In genomic region chr10:116402742-116403425, GRCm38 (mm10) we compare ENCODE assay signal across 21 mouse cellular contexts.
DNase-seq lines count a peak whose midpoint lies in the region; ATAC-seq lines count a peak whose summit lies in the region.
"Had no signal": no experiment of that assay in that cellular context is flagged by ENCODE, and none has a peak within 500 bp of the region (broad histone marks: within the 10 kb centered on the region; RNA-seq: fewer than 3 reads in every experiment).

No protein-coding gene starts in this region.

- no peak overlapping the region for H3K4me2 ChIP-seq in lung, embryonic 16.5 days (ENCODE audit: low read depth, low read length)
- H3K4me2 ChIP-seq in liver, embryonic 12.5 days: no peak overlapping the region
- H3K4me2 ChIP-seq: heart, embryonic 13.5 days; midbrain, embryonic 11.5 days; neural tube, embryonic 15.5 days had no signal

- no peaks in the 10 kb centered on the region for H3K27me3 ChIP-seq in lung, embryonic 16.5 days (ENCODE audit: control insufficient read depth, insufficient read depth, low read depth, low read length)
- no peaks in the 10 kb centered on the region for H3K27me3 ChIP-seq in liver, embryonic 12.5 days (replicated peaks)
- H3K27me3 ChIP-seq: heart, embryonic 13.5 days; neural tube, embryonic 15.5 days had no signal

- peak; percentile 29 to 54 for DNase-seq in cerebellum, postnatal 10 days
- DNase-seq in cerebellum, adult 11 months: no peak
- no peak for DNase-seq in frontal cortex, postnatal 10 days (ENCODE audit: low spot score in 2 of 2)
- no peak for DNase-seq in lung, postnatal 36 days
- peak; percentile 81 for DNase-seq in brain, adult 2 months (ENCODE audit: low read depth, low spot score)
- DNase-seq: adrenal gland, postnatal 14 days; gastrocnemius, postnatal 36 days; heart, adult 2 months; heart, postnatal 14 days; kidney, postnatal 25 days; liver, postnatal 0 days; spleen, adult 18-20 months; thymus, postnatal 14 days had no signal

- H3K9ac ChIP-seq in lung, embryonic 16.5 days (ENCODE audit: low read length): no peak overlapping the region
- H3K9ac ChIP-seq in liver, embryonic 12.5 days: no peak overlapping the region
- H3K9ac ChIP-seq: heart, embryonic 13.5 days; liver, postnatal 0 days; neural tube, embryonic 15.5 days had no signal

- H3K27ac ChIP-seq in lung, embryonic 16.5 days (ENCODE audit: low read length): no peak overlapping the region
- H3K27ac ChIP-seq in liver, embryonic 12.5 days: no peak overlapping the region
- H3K27ac ChIP-seq: heart, adult 2 months; heart, embryonic 13.5 days; hindbrain, postnatal 0 days; neural tube, embryonic 15.5 days had no signal

- no peaks in the 10 kb centered on the region for H3K36me3 ChIP-seq in lung, embryonic 16.5 days (ENCODE audit: control insufficient read depth, insufficient read depth, low read length)
- H3K36me3 ChIP-seq in liver, embryonic 12.5 days: no peaks in the 10 kb centered on the region
- H3K36me3 ChIP-seq: heart, embryonic 13.5 days; neural tube, embryonic 15.5 days had no signal

- no peaks in the 10 kb centered on the region; the same call in 1 of the 2 replicates for H3K4me1 ChIP-seq in lung, embryonic 16.5 days (replicated peaks; ENCODE audit: control insufficient read depth, insufficient read depth, low read length)
- H3K4me1 ChIP-seq in liver, embryonic 12.5 days: no peaks in the 10 kb centered on the region

- no peak overlapping the region for H3K4me3 ChIP-seq in lung, embryonic 16.5 days (ENCODE audit: low read length)
- no peak overlapping the region for H3K4me3 ChIP-seq in liver, embryonic 12.5 days
- H3K4me3 ChIP-seq: heart, adult 2 months; heart, embryonic 13.5 days; neural tube, embryonic 15.5 days had no signal

- peak; percentile 35 for ATAC-seq in frontal cortex, adult (ENCODE audit: low TSS enrichment)
- peak; percentile 59 for ATAC-seq in lung, embryonic 16.5 days (ENCODE audit: low read depth)
- no peak for ATAC-seq in liver, embryonic 12.5 days
- ATAC-seq: hindbrain, postnatal 0 days; intestine, postnatal 0 days; liver, postnatal 0 days had no signal

- 46% methylated on average over 6 of the region's 6 CpGs for WGBS in lung, embryonic 16.5 days
- 72% methylated on average over 6 of the region's 6 CpGs for WGBS in liver, embryonic 12.5 days (ENCODE audit: insufficient replicate concordance)

- no peaks in the 10 kb centered on the region for H3K9me3 ChIP-seq in lung, embryonic 16.5 days (ENCODE audit: control insufficient read depth, low read length)
- no peaks in the 10 kb centered on the region for H3K9me3 ChIP-seq in liver, embryonic 12.5 days (replicated peaks)
- H3K9me3 ChIP-seq: heart, embryonic 13.5 days; neural tube, embryonic 15.5 days had no signal

Comparison
In these comparisons a context has a peak if more than half of its experiments do, and no peak if none do; other contexts are left out.
1. DNase-seq: peak in cerebellum, postnatal 10 days (2 of 2) and brain, adult 2 months (single experiment); none in cerebellum, adult 11 months (single experiment), frontal cortex, postnatal 10 days (0 of 2) and lung, postnatal 36 days (single experiment).